Mouse (Mus musculus) CH12F3 (cell line): ENCODE results near the gene G430095P16Rik.

Experiments
- in situ Hi-C: fragments of 300-500 bp; cut with MboI; formaldehyde crosslinking; loops from 2 replicates; pipeline ENCODE4 v1.14.3; 2020; ENCODE audit warnings: low sequenced_read_pairs

Gene G430095P16Rik

GRCm38 (mm10) chr8:84702963-84703465, 19.8 kb upstream of the G430095P16Rik start:
- in situ Hi-C loops, result no loop called here

GRCm38 (mm10) chr8:84703466-84704249, 19.1 kb upstream of the G430095P16Rik start:
- in situ Hi-C loops, result no loop called here

GRCm38 (mm10) chr8:84704356-84704755, 18.5 kb upstream of the G430095P16Rik start:
- in situ Hi-C loops, result no loop called here

- in situ Hi-C loops, result no loop called here
These were observed 17.7 kb upstream of the G430095P16Rik start for GRCm38 (mm10) chr8:84704867-84705831.

GRCm38 (mm10) chr8:84705960-84706359, 16.8 kb upstream of the G430095P16Rik start:
- in situ Hi-C loops, result no loop called here

DNA sequence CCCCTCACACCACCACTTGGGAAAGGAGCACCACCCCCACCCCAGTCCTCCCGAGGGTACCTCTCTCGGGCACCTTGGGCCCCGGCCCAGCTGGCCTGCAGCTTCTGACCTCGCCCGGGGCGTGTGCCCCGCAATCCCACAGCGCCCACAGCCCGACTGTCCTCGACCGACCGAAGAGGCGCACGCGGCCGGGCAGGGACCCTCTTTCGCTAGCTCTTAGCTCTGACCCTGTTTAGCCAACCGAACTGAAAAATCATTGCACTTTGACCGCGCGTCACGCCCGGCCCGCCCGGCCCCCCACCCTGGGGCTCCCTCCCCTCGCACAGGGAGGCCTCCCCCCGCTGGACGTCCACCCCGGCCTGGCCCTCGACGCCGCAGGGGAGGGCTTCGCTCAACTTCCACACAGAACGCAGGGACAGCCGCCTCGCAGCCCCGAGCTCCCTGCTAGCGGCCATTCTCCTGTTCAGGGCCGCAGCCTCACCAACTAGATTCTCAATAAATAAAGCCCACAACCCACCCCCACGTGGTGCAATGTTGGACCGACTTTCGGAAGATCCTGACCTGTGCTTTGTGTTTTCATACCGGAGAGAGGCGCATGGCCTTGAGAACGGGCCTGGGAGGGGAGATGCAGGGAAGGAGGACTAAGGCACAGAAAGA, 16.1 kb upstream of the G430095P16Rik start:
- in situ Hi-C loops, result no loop called here

GRCm38 (mm10) chr8:84707267-84707883, 15.4 kb upstream of the G430095P16Rik start:
- in situ Hi-C loops, result no loop called here

- in situ Hi-C loops, result no loop called here
These were observed 14.7 kb upstream of the G430095P16Rik start for GRCm38 (mm10) chr8:84708071-84708541.

DNA sequence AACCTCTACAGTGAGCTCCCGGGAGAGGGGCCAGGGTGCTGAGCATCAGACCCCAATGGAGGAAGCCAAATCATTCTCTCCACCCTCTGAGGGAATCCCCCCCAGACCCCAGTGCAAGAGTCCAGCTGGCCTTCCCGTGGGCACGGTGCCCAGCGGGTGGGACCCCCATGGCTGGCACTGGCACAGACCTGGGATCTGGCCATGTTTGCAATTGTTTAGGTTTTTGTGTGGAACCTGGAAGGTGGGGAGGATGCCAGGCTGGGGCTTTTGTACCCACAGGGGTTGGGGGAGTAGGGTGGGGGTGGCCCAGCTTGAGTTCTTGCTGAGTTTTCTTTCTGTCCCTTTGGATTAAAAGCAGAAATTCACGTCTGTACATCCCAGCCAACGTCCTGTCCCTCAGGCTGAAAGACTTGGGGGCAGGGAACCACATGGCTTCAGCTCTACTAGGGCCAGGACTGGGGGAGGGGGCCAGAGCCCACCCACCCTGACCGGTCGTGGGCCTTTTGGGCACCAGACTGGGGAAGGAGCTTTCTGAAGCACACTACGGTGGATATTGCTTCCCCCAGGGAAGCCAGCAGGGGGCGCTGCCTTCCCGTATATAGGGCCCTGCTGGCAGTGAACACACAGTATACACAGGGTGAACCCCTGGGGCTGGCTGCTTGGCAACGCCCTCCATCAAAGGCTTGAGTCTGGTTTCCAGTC, 13.9 kb upstream of the G430095P16Rik start:
- in situ Hi-C loops, result no loop called here

GRCm38 (mm10) chr8:84709931-84710330, 12.9 kb upstream of the G430095P16Rik start:
- in situ Hi-C loops, result loop anchor here (5.0 kb wide), 1 partner anchor 102 kb away; no protein-coding TSS in a partner anchor

- in situ Hi-C loops, result loop anchor here (5.0 kb wide), 1 partner anchor 101 kb away; no protein-coding TSS in a partner anchor
These were observed 11.5 kb upstream of the G430095P16Rik start for GRCm38 (mm10) chr8:84711312-84711711.

DNA sequence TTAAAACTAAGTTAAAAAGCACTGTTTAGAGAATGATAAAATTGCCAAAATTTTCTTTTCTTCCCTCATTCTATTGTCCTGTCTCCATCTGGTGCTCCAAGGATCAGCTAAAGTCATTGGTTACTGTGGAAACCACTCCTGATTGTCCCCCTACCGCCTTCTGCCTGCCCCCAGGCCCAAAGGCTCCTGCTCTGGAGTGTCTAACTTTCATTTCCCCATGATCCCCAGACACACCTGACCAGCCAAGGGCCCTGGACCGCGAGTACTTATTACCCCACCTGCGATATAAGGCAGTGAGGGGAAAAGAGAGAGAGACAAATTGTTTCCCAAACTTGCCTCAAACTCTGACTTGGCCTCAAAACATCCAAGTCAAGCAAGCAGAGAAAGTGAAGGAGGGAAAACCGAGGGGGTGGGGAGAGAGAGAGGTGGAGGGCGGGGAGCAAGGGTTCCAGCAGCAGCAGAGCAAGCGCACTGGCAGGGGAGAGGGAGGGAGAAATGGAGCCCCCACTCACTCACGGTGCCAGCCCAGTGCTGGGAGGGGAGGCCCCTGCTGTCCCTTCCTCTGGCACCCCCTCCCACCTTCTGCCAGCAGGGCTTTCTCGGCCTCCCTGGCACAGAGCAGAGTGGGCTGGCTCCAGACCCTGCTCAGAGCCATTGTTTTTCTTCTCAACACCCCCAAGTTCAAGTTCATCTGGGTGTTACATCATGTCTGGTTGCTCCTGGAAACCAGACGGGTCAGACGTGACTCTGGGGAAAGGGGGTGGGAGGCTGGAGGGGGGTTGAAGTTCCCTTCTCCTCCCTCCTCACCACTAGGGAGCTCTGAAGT, 10.7 kb upstream of the G430095P16Rik start:
- in situ Hi-C loops, result loop anchor here (5.0 kb wide), 1 partner anchor 100 kb away; no protein-coding TSS in a partner anchor

- in situ Hi-C loops, result loop anchor here (5.0 kb wide), 1 partner anchor 100 kb away; no protein-coding TSS in a partner anchor
These were observed 10.1 kb upstream of the G430095P16Rik start for GRCm38 (mm10) chr8:84712759-84713120.

DNA sequence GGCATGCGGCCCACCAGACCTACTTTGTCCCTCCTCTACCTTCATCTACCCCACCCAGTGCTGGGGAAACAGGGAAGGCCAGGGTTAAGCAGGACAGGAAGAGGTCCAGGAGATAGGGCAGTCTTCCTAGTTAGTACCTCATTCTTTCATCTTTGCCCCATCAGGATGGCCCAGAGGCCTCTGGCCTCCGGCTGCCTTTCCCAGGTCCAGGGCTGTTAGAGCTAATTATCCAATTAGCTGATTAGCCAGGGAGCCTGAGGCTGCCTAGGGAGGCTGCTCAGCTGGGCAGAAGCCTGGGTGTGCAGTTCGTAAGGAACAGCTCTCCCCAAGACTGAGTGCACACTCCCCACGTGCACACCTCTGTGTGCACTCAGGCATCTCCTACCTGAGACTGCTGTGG, 9.4 kb upstream of the G430095P16Rik start:
- in situ Hi-C loops, result loop anchor here (5.0 kb wide), 1 partner anchor 99 kb away; no protein-coding TSS in a partner anchor

DNA sequence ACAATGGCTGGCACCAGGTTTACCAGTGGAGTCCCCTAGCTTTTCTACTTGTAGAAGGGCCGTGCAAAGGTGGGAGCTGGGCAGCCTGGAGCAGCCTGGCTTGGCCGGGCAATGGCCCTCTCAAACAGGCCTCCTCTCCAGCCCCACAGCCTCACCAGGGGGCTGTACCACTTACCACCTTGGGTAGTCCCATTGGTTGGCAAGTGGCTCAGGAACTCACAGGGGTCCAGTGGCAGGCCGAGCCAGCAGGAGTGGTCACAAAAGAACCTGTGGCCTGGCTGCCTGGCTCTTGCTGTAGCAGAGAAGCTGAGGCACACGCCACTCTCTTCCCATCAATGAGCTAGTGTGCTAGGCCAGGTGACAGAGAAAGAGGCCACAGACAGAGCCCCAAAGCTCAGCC, 8.6 kb upstream of the G430095P16Rik start:
- in situ Hi-C loops, result loop anchor here (5.0 kb wide), 1 partner anchor 98 kb away; no protein-coding TSS in a partner anchor

DNA sequence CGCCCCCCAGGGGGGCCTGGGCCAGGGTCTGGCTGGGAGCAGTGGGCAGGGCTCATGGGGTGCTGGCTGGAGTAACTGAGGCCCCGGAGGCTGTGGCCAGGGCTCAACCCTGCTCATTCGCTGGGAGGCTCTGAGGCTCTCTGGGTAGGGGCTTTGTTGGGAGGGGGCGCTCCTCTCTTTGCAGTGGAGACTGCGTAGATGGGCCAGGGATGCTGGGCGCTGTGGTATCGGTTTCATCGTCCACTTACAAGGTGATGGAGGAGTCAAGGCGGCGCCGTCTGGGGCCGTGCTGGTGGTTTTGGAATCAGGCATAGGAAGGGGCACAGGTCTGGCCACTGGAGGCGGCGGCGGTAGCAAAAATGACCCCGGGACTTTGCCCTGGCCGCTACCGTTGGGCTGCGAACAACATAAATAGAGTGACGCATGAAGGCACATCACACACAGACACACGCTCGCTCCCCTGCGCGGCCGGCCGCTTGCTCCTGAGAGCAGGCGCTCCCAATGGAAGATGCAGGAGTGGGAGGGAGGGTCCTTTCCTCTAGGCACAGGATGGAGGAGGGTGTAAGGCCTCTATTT, 6.8 kb upstream of the G430095P16Rik start:
- in situ Hi-C loops, result no loop called here

GRCm38 (mm10) chr8:84716790-84717189, 6.0 kb upstream of the G430095P16Rik start:
- in situ Hi-C loops, result no loop called here

GRCm38 (mm10) chr8:84718476-84718875, 4.3 kb upstream of the G430095P16Rik start:
- in situ Hi-C loops, result no loop called here
